Mouse (Mus musculus) neural tube, embryonic 13.5 days (tissue): Measurements from ENCODE around the gene Serpinb6d. TPM values are rescaled to one million over a fixed set of nuclear protein-coding genes. Genes with fewer than 3 reads are reported as not detected.

Experiments used
- ATAC-seq: fragments of 200-750 bp; cut with Nextera tagmentation; 2 replicates; pipeline ENCODE4 v1.8.0; 2017; ENCODE audit warnings: low read depth, mild to moderate bottlenecking, moderate TSS enrichment, moderate library complexity
- H3K27ac ChIP-seq: fragments of 300-500 bp; sonication (generic); replicated peaks from 2 replicates; pipeline ENCODE4 v1.5.1; 2015; ENCODE audit warnings: moderate library complexity, mild to moderate bottlenecking, inconsistent platforms
- H3K27me3 ChIP-seq: fragments of 300-500 bp; sonication (generic); 2 replicates; pipeline ENCODE4 v1.6.1; 2015; ENCODE audit warnings: mild to moderate bottlenecking, inconsistent platforms
- H3K36me3 ChIP-seq: fragments of 300-500 bp; sonication (generic); 2 replicates; pipeline ENCODE4 v1.6.1; 2015; ENCODE audit warnings: mild to moderate bottlenecking, inconsistent platforms
- H3K4me1 ChIP-seq: fragments of 300-500 bp; sonication (generic); replicated peaks from 2 replicates; pipeline ENCODE4 v1.6.1; 2015; ENCODE audit warnings: inconsistent platforms
- H3K4me2 ChIP-seq: fragments of 300-500 bp; sonication (generic); 2 replicates; pipeline ENCODE4 v1.6.1; 2015; ENCODE audit warnings: inconsistent platforms, mild to moderate bottlenecking, moderate library complexity
- H3K4me3 ChIP-seq: fragments of 300-500 bp; sonication (generic); 2 replicates; pipeline ENCODE4 v1.5.1; 2015; ENCODE audit warnings: mild to moderate bottlenecking, inconsistent platforms
- H3K9ac ChIP-seq: fragments of 300-500 bp; sonication (generic); 2 replicates; pipeline ENCODE4 v1.6.1; 2015; ENCODE audit warnings: moderate library complexity, mild to moderate bottlenecking, inconsistent platforms
- H3K9me3 ChIP-seq: fragments of 300-500 bp; sonication (generic); 2 replicates; pipeline ENCODE4 v1.6.1; 2016; ENCODE audit warnings: inconsistent platforms
- WGBS: fragments of 180-500 bp; shearing (Covaris S2); methylation state at CpG from one replicate; pipeline ENCODE4 v1.1.7; 2015; 5-methylcytosine and 5-hydroxymethylcytosine counted together
- polyA plus RNA-seq: library from polyadenylated mRNA; unstranded; fragments of >200 nt; fragmentation: Nextera tagmentation; extraction: Ambion mirVana; gene quantifications from 2 replicates; pipeline ENCODE4 v1.2.1, GENCODE M21; 2015

The Serpinb6d gene
- polyA plus RNA-seq: not detected in 2 replicates

- no peaks in the 10 kb centered on the region for H3K4me1 ChIP-seq
- ATAC-seq: no peak
Observed at GRCm38 (mm10) chr13:33661105-33661504, at the start of gene Serpinb6d. TSS of gene Serpinb6d (plus strand) at chr13:33661405.

GRCm38 (mm10) chr13:33622921-33623320, 38.3 kb upstream of the Serpinb6d start:
- Histone ChIP-seq H3K36me3 (no peaks in the 10 kb centered on the region), H3K4me3 (no peak overlapping the region), H3K4me1 (no peaks in the 10 kb centered on the region), H3K27ac (no peak overlapping the region), H3K9ac (no peak overlapping the region), H3K4me2 (no peak overlapping the region), H3K9me3 (peaks cover 36% of the 10 kb centered on the region), H3K27me3 (no peaks in the 10 kb centered on the region)
- WGBS: 89% methylated on average over 2 of the region's 2 CpGs
- no peak for ATAC-seq

More at GRCm38 (mm10) chr13:33661105-33661504, at the start of gene Serpinb6d:
- H3K36me3 ChIP-seq: no peaks in the 10 kb centered on the region
- H3K4me3 ChIP-seq: no peak within 1 kb of the TSS
- WGBS: 73% methylated on average over 1 of the region's 1 CpGs
- no peak within 1 kb of the TSS for H3K4me2 ChIP-seq
- no peak within 1 kb of the TSS for H3K9ac ChIP-seq
- H3K27ac ChIP-seq: no peak within 1 kb of the TSS
- peaks cover 27% of the 10 kb centered on the region for H3K9me3 ChIP-seq
- no peaks in the 10 kb centered on the region for H3K27me3 ChIP-seq

- Histone ChIP-seq H3K36me3 (no peaks in the 10 kb centered on the region), H3K27me3 (no peaks in the 10 kb centered on the region), H3K4me1 (no peaks in the 10 kb centered on the region), H3K9ac (no peak overlapping the region), H3K27ac (no peak overlapping the region), H3K9me3 (peaks cover 12% of the 10 kb centered on the region; the same call in 1 of the 2 replicates), H3K4me2 (no peak overlapping the region), H3K4me3 (no peak overlapping the region)
- WGBS: 83% methylated on average over 2 of the region's 2 CpGs
- no peak for ATAC-seq
Observed at GRCm38 (mm10) chr13:33642540-33642939, 18.7 kb upstream of the Serpinb6d start.

- Histone ChIP-seq H3K4me2 (no peak overlapping the region), H3K4me3 (no peak overlapping the region), H3K27ac (no peak overlapping the region), H3K27me3 (no peaks in the 10 kb centered on the region), H3K36me3 (no peaks in the 10 kb centered on the region), H3K4me1 (no peaks in the 10 kb centered on the region), H3K9me3 (peaks cover 31% of the 10 kb centered on the region), H3K9ac (no peak overlapping the region)
- no peak for ATAC-seq
Observed at GRCm38 (mm10) chr13:33662550-33662949, 1.3 kb downstream of the Serpinb6d start.

- Histone ChIP-seq H3K27me3 (no peaks in the 10 kb centered on the region), H3K4me1 (no peaks in the 10 kb centered on the region), H3K9ac (no peak overlapping the region), H3K9me3 (peaks cover 13% of the 10 kb centered on the region), H3K36me3 (no peaks in the 10 kb centered on the region), H3K4me2 (no peak overlapping the region), H3K4me3 (no peak overlapping the region), H3K27ac (no peak overlapping the region)
- ATAC-seq: no peak
- 84% methylated on average over 2 of the region's 2 CpGs for WGBS
Observed at GRCm38 (mm10) chr13:33720296-33720695, 59.1 kb downstream of the Serpinb6d start.

Other genes with a start within 250 kb of the Serpinb6d start
- gene Serpinb9g, start 176.6 kb upstream of the Serpinb6d start, polyA plus RNA-seq: not detected in 2 replicates
- gene Serpinb6e, start 182.0 kb downstream of the Serpinb6d start, polyA plus RNA-seq: not detected in 2 replicates
- 0.30 and 0.67 TPM in 2 replicates for gene Serpinb6c, start 244.3 kb downstream of the Serpinb6d start, polyA plus RNA-seq